Mouse (Mus musculus): ENCODE results near the gene Dnlz.

GRCm38 (mm10) chr2:26352291-26352910 is 491 bp upstream of the Dnlz start:
- TF ChIP-seq EP300 (IDR thresholded peaks at IDR 0.05; ENCODE audit: low read depth) (no peak), CTCF (IDR thresholded peaks at IDR 0.05; ENCODE audit: low read depth) (no peak)

Measured in heart, postnatal 0 days (tissue).